Mouse (Mus musculus) monocyte, adult 2 months (primary cell): Measurements from ENCODE around the gene Ccdc87.
A peak's percentile ranks its signal among the peaks of the same experiment; 100 is the strongest.
"Not testable (repeated sequence)": the region's sequence is repeated elsewhere in the genome, so short reads cannot be mapped to it uniquely, and the experiment has no call there.

Source experiments
- DNase-seq, 2 experiments: peaks; one replicate each; pipeline ENCODE4 v3.0.0; 2022; ENCODE audit warnings: low spot score in 2 of 2, low read depth in 1 of 2

Gene Ccdc87

GRCm38 (mm10) chr19:4839149-4839548 is at the start of gene Ccdc87, which contains the start of gene Ccs:
TSS of gene Ccdc87 (plus strand) at chr19:4839366.
TSS of gene Ccs (minus strand) at chr19:4839332.
- DNase-seq, result peak; percentile 88 to 92

DNA sequence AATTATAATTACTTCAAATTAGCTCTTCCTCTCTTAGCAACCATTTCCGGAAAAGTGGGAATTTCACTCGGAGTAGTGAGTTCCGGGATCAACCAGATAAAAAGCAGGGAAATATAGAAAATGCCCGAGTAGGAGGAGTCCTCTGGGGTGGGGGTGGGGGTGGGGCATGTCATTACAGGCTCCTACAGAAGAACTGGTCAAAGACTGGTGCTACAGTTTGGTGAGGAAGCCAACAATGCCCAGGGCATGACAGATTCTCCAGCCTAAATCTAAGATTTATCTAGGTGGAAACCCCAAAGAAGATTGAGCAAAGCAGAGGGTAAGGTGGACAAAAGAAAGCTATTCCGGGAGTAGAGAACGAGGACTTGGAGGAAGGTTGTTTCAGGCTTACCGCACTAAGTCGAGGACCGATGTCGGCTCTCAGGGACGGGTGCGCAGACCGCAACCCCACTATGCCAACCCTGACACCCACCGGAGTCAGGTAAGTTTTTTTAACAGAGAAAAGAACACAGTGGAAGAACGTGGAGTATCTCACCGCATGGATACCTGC is 45.8 kb upstream of the Ccdc87 start:
- DNase-seq, result no peak

GRCm38 (mm10) chr19:4793831-4794422 is 45.2 kb upstream of the Ccdc87 start, which contains the start of gene Rbm4:
TSS of gene Rbm4 (minus strand) at chr19:4793901.
- DNase-seq, result peak; percentile 90 to 93

- no peak for DNase-seq
These were observed 43.2 kb upstream of the Ccdc87 start for GRCm38 (mm10) chr19:4795929-4796328.

GRCm38 (mm10) chr19:4797846-4798245 is 41.3 kb upstream of the Ccdc87 start:
- no peak for DNase-seq

DNA sequence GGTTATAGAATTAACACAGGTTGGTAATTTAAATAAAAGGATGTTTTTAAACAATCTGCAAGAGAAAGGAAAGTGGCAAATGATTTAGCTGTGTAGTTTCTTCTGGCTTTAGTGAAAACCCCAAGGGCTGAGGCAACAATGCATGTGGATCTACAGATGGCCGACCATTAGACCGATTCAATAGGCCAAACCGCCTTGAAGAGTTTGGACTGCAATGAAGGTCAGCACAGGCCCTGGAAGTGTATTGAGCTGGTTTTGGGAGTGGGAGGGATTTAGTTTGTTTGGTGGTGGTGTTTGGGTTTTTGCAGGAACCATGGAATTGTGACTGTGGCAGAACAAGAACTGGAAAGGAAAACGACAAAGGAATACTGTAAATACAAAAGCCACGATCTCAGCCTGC is 40.1 kb upstream of the Ccdc87 start:
- no peak for DNase-seq

DNA sequence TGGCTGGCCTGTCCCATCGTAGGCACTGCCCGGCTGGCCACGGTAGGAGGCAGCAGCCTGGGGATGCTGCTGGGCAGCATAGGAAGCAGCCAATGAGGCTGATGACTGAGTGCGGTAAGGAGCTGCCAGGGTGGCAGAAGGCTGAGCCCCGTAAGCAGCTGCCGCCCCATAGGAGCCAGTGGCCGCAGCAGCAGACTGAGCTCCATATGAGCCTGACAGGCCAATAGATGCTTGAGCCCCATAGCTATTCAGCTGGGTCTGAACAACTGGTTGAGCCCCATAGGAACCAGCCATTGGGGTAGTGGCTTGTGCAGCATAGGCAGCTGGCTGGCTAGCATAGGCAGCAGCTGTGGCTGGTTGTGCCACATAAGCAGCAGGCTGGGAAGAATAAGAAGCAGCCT is 36.5 kb upstream of the Ccdc87 start:
- DNase-seq, result no peak

DNA sequence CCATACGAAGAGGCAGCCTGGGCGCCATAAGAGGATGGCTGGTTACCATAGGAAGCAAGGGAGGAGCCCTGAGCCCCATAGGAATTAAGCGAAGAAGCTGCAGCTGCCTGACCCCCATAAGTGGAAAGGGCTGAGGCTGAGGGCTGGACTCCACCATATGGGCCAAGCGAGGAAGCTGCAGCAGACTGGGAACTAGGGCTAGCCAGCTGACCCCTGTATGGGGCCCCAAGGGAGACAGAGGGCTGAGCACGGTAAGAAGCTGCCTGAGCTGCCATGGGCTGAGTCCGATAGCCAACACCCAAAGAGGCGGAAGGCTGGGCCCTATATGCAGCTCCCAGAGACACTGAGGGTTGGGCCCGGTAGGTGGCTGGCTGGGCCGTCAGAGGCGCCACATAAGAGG is 35.9 kb upstream of the Ccdc87 start:
- DNase-seq, result no peak

- DNase-seq, result no peak
These were observed 28.9 kb upstream of the Ccdc87 start for GRCm38 (mm10) chr19:4810309-4810708.

GRCm38 (mm10) chr19:4810746-4811062 is 28.5 kb upstream of the Ccdc87 start:
- no peak for DNase-seq

DNA sequence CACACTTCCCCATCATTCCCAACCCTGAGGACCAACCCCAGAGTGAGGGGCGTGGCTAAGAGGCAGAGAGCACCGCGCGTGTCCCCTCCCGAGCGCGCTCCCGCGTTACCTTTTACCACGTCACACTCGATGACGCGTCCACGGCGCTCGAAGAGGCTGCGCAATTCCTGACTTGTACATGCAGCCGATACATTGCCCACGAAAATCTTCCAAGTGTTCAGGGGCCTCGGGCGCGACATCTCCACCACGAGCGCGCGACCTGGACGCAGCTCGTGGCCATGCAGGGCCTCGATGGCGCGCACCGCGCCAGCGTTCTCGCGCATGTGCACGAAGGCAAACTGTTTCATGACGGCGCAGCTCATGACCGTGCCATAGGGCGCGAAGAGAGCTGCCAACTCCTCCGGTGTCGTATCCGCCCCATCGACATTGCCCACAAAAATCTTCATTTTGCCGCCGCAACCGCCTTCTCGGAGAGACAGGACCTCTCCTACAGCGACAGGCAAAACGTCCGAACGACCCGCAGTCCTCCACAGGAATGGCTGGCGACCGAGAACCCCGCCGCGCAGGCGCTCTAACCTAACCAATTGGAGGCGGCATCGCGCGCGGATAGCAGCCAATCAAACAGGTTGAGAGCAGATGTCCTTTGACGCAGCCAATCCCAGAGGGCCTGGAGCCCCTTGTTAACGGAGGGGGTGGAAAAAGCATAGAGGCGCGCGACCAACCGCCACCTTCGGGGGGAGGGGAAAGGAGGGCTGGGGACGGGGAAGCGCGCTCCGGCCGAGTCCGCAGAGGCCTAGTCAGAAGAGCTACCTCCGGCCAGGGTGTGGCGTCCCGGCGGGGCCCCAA is 27.9 kb upstream of the Ccdc87 start, which contains the start of the genes Gm21992 and Rbm14:
Gene Gm21992, minus strand, starts transcription at position 550 of the 846 bp plus-strand sequence.
Gene Rbm14, minus strand, starts transcription at position 572 of the 846 bp plus-strand sequence.
- peak; percentile 92 to 94 for DNase-seq

DNA sequence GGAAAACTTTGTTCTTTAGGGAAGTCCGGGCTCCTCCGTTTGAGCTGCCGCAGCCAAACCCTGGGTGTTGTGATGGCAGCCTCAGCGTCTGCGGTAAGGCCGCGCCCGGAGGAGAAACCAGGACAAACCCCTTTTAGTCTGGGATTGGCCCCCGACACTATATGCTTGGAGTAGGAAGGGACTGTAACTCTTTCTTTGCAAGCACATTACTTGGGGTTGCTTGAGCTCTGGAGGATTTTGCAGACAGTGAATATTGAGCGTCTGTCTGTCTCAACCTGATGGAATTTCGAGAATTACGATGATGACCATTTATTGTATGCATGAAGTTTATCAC is 27.3 kb upstream of the Ccdc87 start:
- DNase-seq, result no peak

- DNase-seq, result not testable (repeated sequence)
These were observed 26.7 kb upstream of the Ccdc87 start for GRCm38 (mm10) chr19:4812334-4812949.

GRCm38 (mm10) chr19:4813015-4813414 is 26.2 kb upstream of the Ccdc87 start:
- DNase-seq, result peak in 1 of 2 experiments; percentile 30

DNA sequence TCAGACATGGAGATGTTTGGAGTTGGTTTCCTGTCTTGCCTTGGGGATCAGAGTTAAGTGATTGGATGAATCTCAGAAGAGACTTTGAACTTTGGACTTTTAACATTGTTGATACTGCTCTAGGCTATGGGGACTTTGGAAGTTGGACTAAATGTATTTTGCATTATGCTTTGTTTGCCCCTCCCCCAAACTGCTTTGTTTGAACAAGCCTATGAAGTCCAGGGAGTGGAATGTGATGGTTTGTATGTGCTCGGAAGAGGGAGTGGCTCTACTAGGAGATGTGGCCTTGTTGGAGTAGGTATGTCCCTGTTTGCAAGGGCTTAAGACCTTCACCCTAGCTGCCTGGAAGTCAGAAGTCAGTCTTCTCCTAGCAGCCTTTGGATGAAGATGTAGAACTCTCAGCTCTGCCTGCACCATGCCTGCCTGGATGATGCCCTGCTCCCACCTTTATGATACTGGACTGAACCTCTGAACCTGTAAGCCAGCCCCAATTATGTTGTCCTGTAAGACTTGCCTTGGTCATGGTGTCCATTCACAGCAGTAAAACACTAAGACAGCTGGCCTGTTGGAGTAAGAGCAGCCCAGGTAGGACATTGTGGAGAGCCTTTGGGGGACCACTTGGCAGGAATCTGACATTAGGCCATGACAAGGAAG is 21.9 kb upstream of the Ccdc87 start:
- no peak for DNase-seq

DNA sequence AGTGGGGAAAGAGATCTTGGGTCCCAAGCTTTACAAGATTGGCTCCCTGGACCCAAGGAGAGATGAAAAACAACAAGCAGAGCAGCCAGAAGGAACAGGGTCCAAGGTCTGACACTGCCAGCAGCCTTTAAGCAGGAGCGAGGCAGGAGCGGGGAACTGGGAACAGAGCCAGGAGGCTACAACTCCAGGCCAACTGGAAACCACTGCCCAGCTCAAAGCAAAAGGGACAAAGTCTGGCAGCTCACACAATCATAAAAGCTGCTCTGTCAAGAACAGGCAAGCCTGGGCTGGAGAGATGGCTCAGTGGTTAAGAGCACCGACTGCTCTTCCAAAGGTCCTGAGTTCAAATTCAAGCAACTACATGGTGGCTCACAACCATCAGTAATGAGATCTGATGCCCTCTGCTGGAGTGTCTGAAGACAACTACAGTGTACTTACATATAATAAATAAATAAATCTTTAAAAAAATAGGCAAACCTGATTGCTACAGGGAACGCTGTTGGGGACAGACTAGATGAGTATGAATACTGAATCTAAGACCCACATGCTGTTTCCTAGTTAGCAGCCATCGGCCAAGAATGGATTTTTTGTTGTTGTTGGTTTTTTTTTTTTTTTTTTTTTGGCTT is 18.4 kb upstream of the Ccdc87 start:
- no peak for DNase-seq

GRCm38 (mm10) chr19:4828444-4829114 is 10.6 kb upstream of the Ccdc87 start:
- no peak for DNase-seq

DNA sequence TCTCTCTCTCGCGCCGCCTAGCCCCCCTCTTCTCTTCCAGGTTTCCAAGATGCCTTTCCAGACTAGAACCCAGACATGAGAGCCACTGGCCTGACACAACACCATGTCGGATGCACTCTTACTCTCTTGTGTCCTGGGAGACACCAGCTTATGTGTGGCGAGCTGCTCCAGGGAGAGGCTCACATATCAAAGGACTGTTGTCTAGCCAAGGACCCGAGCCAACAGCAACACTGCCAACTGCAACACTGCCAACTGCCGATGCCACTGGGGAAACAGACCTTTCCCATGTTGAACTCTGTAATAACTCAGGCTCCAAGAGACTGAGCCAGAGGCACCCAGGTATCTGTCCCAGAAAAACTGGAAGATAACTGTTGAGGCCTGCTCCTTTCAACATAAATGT is 10.0 kb upstream of the Ccdc87 start:
- DNase-seq, result no peak

DNA sequence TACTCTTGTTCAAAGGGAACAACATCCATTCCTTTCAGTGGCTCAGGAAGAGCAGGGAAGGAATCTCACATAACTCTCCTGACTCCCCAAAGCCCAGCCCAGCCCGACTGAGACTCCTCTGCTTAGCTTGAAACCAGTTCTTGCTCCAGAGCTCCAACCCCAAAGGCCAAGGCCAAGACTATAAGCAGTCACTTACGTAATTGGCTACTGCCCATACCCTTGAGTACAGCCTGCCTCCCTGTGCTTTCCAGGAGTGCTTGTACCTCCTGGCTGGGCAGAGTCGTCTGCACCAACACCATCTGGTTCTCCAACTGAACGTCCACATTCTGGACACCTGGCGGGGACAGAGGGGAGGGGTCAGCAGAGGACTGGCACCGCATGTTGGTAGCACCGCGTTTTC is 5.2 kb upstream of the Ccdc87 start:
- DNase-seq, result no peak

- DNase-seq, result no peak
These were observed 3.1 kb upstream of the Ccdc87 start for GRCm38 (mm10) chr19:4836096-4836495.
